Mouse (Mus musculus) gastrocnemius, postnatal 25 days (tissue): Measurements from ENCODE around the gene Polr2c. TPM values are rescaled to one million over a fixed set of nuclear protein-coding genes. Genes with fewer than 3 reads are reported as not detected.

Source experiments
- total RNA-seq, 2 experiments: library from RNA; stranded (reverse); gene quantifications; 1 replicate in 1 of 2; 2 replicates in 1 of 2; pipeline ENCODE4 v1.2.3; 2021

Gene Polr2c
- total RNA-seq, 2 experiments from 2014 or later: 42.9 to 44.1 TPM

Other genes with a start within 250 kb of the Polr2c start
- gene Arl2bp, start 190.8 kb upstream of the Polr2c start, total RNA-seq: 10 to 100 TPM; 53.1 to 59.0 TPM
- gene Pllp, start 161.2 kb upstream of the Polr2c start, total RNA-seq: 1 to 10 TPM; 2.8 to 3.0 TPM
- not detected for gene Ccl22, start 111.9 kb upstream of the Polr2c start, total RNA-seq
- gene Cx3cl1, start 85.4 kb upstream of the Polr2c start, total RNA-seq: 1 to 10 TPM in 1 of 2 experiments, under 1 TPM in 1; 0.82 to 1.4 TPM
- gene Ccl17, start 47.0 kb upstream of the Polr2c start, total RNA-seq: not detected
- 100 to 1,000 TPM; 376 to 381 TPM for gene Coq9, start 19.1 kb upstream of the Polr2c start, total RNA-seq
- 10 to 100 TPM; 38.4 to 45.3 TPM for gene Ciapin1, start 19.1 kb upstream of the Polr2c start, total RNA-seq
- 1 to 10 TPM; 4.7 to 5.1 TPM for gene Dok4, start 18.9 kb downstream of the Polr2c start, total RNA-seq
- gene Ccdc102a, start 60.6 kb downstream of the Polr2c start, total RNA-seq: 1 to 10 TPM; 3.6 to 4.2 TPM
- not detected for gene Adgrg5, start 66.2 kb downstream of the Polr2c start, total RNA-seq
- 10 to 100 TPM; 16.7 to 22.6 TPM for gene Adgrg1, start 117.3 kb downstream of the Polr2c start, total RNA-seq
- under 1 TPM; 0.41 to 0.86 TPM for gene Adgrg3, start 160.2 kb downstream of the Polr2c start, total RNA-seq
- gene Drc7, start 197.7 kb downstream of the Polr2c start, total RNA-seq: not detected
- gene Katnb1, start 223.7 kb downstream of the Polr2c start, total RNA-seq: 1 to 10 TPM; 5.6 to 7.3 TPM